Comparison of ENCODE assay signal across 9 mouse cellular contexts in genomic region chr3:61467158-61467557, GRCm38 (mm10).
DNase-seq lines count a peak whose midpoint lies in the region; ATAC-seq and TF ChIP-seq lines count a peak whose summit lies in the region.
"Had no signal": no experiment of that assay in that cellular context is flagged by ENCODE, and none has a peak within 500 bp of the region (broad histone marks: within the 10 kb centered on the region; RNA-seq: fewer than 3 reads in every experiment).

No protein-coding gene starts in this region.

- TF ChIP-seq CTCF in lung, postnatal 0 days (IDR thresholded peaks at IDR 0.05): peak; percentile 66

- H3K4me3 ChIP-seq in lung, postnatal 0 days (ENCODE audit: low read depth, low read length): no peak overlapping the region
- H3K4me3 ChIP-seq in hindbrain, embryonic 13.5 days: no peak overlapping the region

- no peak overlapping the region for H3K9ac ChIP-seq in lung, postnatal 0 days (replicated peaks; ENCODE audit: low read depth)
- H3K9ac ChIP-seq in hindbrain, embryonic 13.5 days: no peak overlapping the region

- 23% methylated on average over 3 of the region's 3 CpGs for WGBS in lung, postnatal 0 days
- 31% methylated on average over 3 of the region's 3 CpGs for WGBS in hindbrain, embryonic 13.5 days

- H3K27ac ChIP-seq in lung, postnatal 0 days (ENCODE audit: low read length): no peak overlapping the region
- H3K27ac ChIP-seq in hindbrain, embryonic 13.5 days: no peak overlapping the region

- no peaks in the 10 kb centered on the region for H3K4me1 ChIP-seq in lung, postnatal 0 days (ENCODE audit: insufficient read depth, low read depth, low read length)
- no peaks in the 10 kb centered on the region for H3K4me1 ChIP-seq in hindbrain, embryonic 13.5 days (replicated peaks)

- H3K27me3 ChIP-seq in lung, postnatal 0 days (replicated peaks; ENCODE audit: insufficient read depth, low read length): no peaks in the 10 kb centered on the region
- no peaks in the 10 kb centered on the region for H3K27me3 ChIP-seq in hindbrain, embryonic 13.5 days

- TF ChIP-seq EP300 in lung, postnatal 0 days (IDR thresholded peaks at IDR 0.05): no peak

- no peaks in the 10 kb centered on the region for H3K36me3 ChIP-seq in lung, postnatal 0 days (ENCODE audit: insufficient read depth, low read length)
- no peaks in the 10 kb centered on the region for H3K36me3 ChIP-seq in hindbrain, embryonic 13.5 days
- H3K36me3 ChIP-seq: G1E had no signal

- DNase-seq in adrenal gland, postnatal 36 days: peak; percentile 2 to 3
- no peak for DNase-seq in adrenal gland, adult 18-20 months (ENCODE audit: low spot score in 2 of 2)
- DNase-seq in lung, postnatal 0 days (ENCODE audit: low spot score): peak; percentile 16
- DNase-seq in lung, postnatal 25 days (ENCODE audit: low spot score): no peak
- DNase-seq in c-Kit-positive CD71-negative TER-119-negative erythroid progenitor cells, embryonic 14.5 days (ENCODE audit: low read depth): peak; percentile 17
- peak; percentile 59 for DNase-seq in naive thymus-derived CD4-positive, alpha-beta T cell, adult 2 months (ENCODE audit: low read depth)
- no peak for DNase-seq in urinary bladder, postnatal 25 days (ENCODE audit: low spot score)

- H3K9me3 ChIP-seq in lung, postnatal 0 days (ENCODE audit: low read length): no peaks in the 10 kb centered on the region
- no peaks in the 10 kb centered on the region for H3K9me3 ChIP-seq in hindbrain, embryonic 13.5 days
- H3K9me3 ChIP-seq: G1E had no signal

- no peak overlapping the region for H3K4me2 ChIP-seq in lung, postnatal 0 days (replicated peaks; ENCODE audit: low read depth, low read length)
- no peak overlapping the region for H3K4me2 ChIP-seq in hindbrain, embryonic 13.5 days

- ATAC-seq in lung, postnatal 0 days: no peak
- ATAC-seq in hindbrain, embryonic 13.5 days (ENCODE audit: low FRiP score): peak; percentile 32; the same call in 1 of the 2 replicates

Comparison
In these comparisons a context has a peak if more than half of its experiments do, and no peak if none do; other contexts are left out.
1. DNase-seq: peak in adrenal gland, postnatal 36 days (2 of 2), lung, postnatal 0 days (single experiment), c-Kit-positive CD71-negative TER-119-negative erythroid progenitor cells, embryonic 14.5 days (single experiment) and naive thymus-derived CD4-positive, alpha-beta T cell, adult 2 months (single experiment); none in adrenal gland, adult 18-20 months (0 of 2), lung, postnatal 25 days (single experiment) and urinary bladder, postnatal 25 days (single experiment).